Mouse (Mus musculus) heart, embryonic 15.5 days (tissue): ENCODE results near the gene Cadm3. TPM values are rescaled to one million over a fixed set of nuclear protein-coding genes. Genes with fewer than 3 reads are reported as not detected.
A peak's percentile ranks its signal among the peaks of the same experiment; 100 is the strongest.

ENCODE experiments used
- ATAC-seq: fragments of 200-750 bp; cut with Nextera tagmentation; replicated peaks from 2 replicates; pipeline ENCODE4 v1.8.0; 2017; ENCODE audit warnings: low read depth, moderate TSS enrichment; ENCODE audit not compliant: insufficient number of reproducible peaks, insufficient read depth, low FRiP score
- H3K27ac ChIP-seq: fragments of 300-500 bp; sonication (generic); 2 replicates; pipeline ENCODE4 v1.5.1; 2015; ENCODE audit warnings: mild to moderate bottlenecking, inconsistent platforms
- H3K27me3 ChIP-seq: fragments of 300-500 bp; sonication (generic); 2 replicates; pipeline ENCODE4 v1.6.1; 2015; ENCODE audit warnings: inconsistent platforms
- H3K36me3 ChIP-seq: fragments of 300-500 bp; sonication (generic); 2 replicates; pipeline ENCODE4 v1.6.1; 2015; ENCODE audit warnings: mild to moderate bottlenecking, inconsistent platforms
- H3K4me1 ChIP-seq: fragments of 300-500 bp; sonication (generic); replicated peaks from 2 replicates; pipeline ENCODE4 v1.6.1; 2015; ENCODE audit warnings: inconsistent platforms
- H3K4me2 ChIP-seq: fragments of 300-500 bp; sonication (generic); 2 replicates; pipeline ENCODE4 v1.6.1; 2015; ENCODE audit warnings: inconsistent platforms, mild to moderate bottlenecking, moderate library complexity
- H3K4me3 ChIP-seq: fragments of 300-500 bp; sonication (generic); 2 replicates; pipeline ENCODE4 v1.5.1; 2015; ENCODE audit warnings: mild to moderate bottlenecking, inconsistent platforms
- H3K9ac ChIP-seq: fragments of 300-500 bp; sonication (generic); 2 replicates; pipeline ENCODE4 v1.6.1; 2015; ENCODE audit warnings: mild to moderate bottlenecking, inconsistent platforms
- H3K9me3 ChIP-seq: fragments of 300-500 bp; sonication (generic); replicated peaks from 2 replicates; pipeline ENCODE4 v1.6.1; 2016; ENCODE audit warnings: inconsistent platforms
- WGBS: fragments of 180-500 bp; shearing (Covaris S2); methylation state at CpG from one replicate; pipeline ENCODE4 v1.1.7; 2015; ENCODE audit warnings: mixed read lengths; 5-methylcytosine and 5-hydroxymethylcytosine counted together
- polyA plus RNA-seq: library from polyadenylated mRNA; unstranded; fragments of >200 nt; fragmentation: Nextera tagmentation; extraction: Ambion mirVana; gene quantifications from 2 replicates; pipeline ENCODE4 v1.2.1, GENCODE M21; 2015

Gene Cadm3
- polyA plus RNA-seq, 1 experiment from 2014 or later, result 0.25 TPM

DNA sequence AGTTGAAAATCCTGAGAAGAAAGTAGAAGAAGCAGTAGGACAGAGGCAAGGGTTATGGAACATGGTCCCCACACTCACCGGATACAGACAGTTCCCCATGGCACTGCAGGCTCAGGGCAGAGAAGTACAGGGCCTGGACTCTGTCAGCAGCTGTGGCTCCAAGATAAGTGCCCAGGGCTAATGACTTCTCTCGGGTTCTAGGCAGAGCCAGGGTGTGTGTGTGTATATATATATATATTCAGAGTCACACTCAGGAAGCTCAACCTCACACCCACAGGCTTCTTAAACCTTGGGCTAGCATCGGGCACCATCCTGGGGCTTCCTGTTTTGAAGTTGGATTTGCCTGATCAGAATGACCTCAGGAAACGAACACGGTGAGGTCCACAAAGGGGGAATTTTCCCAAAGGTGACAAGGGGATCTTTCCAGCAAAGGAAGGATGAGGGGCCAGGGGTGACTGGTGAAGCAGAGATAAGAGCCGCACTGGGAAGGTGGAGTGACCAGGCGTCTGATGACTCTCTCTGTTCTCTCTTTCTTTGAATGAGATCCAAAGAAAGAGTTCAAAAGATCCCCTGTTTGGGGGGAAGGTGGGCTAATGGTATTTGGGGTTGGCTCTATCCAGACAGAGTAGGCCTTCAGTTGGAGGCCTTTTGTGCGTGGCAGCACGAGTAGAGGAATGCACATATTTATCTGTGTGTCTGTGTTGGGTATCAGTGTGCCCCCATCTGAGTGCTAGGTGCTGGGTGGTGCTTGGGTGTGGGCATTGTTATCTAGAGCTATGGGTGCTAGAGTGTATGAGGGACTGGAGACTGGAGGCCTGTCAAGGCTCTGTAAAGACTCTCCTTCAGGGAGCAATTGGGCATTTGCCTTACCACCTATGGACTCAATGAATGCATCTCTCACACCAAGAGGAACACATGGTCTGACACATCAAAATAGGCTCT is 33.9 kb downstream of the Cadm3 start, which contains the start of gene Ackr1:
TSS of gene Ackr1 (minus strand) at position 439 of the 942 bp plus-strand sequence.
- no peak within 1 kb of the TSS for H3K9ac ChIP-seq
- H3K4me3 ChIP-seq, result no peak within 1 kb of the TSS
- H3K27me3 ChIP-seq, result no peaks in the 10 kb centered on the region
- ATAC-seq, result peak; percentile 34; the same call in 1 of the 2 replicates
- H3K9me3 ChIP-seq, result no peaks in the 10 kb centered on the region
- WGBS, result 39% methylated on average over 9 of the region's 9 CpGs
- no peak within 1 kb of the TSS for H3K4me2 ChIP-seq
- H3K27ac ChIP-seq, result no peak within 1 kb of the TSS
- H3K36me3 ChIP-seq, result no peaks in the 10 kb centered on the region
- peaks cover 5% of the 10 kb centered on the region for H3K4me1 ChIP-seq

- H3K9ac ChIP-seq, result no peak overlapping the region
- H3K4me1 ChIP-seq, result peaks cover 5% of the 10 kb centered on the region
- H3K4me2 ChIP-seq, result no peak overlapping the region
- no peaks in the 10 kb centered on the region for H3K36me3 ChIP-seq
- no peak overlapping the region for H3K4me3 ChIP-seq
- H3K27ac ChIP-seq, result no peak overlapping the region
- H3K9me3 ChIP-seq, result no peaks in the 10 kb centered on the region
- no peaks in the 10 kb centered on the region for H3K27me3 ChIP-seq
- no peak for ATAC-seq
- WGBS, result 81% methylated on average over 5 of the region's 5 CpGs
Observed at GRCm38 (mm10) chr1:173332418-173332817, 35.1 kb downstream of the Cadm3 start.

DNA sequence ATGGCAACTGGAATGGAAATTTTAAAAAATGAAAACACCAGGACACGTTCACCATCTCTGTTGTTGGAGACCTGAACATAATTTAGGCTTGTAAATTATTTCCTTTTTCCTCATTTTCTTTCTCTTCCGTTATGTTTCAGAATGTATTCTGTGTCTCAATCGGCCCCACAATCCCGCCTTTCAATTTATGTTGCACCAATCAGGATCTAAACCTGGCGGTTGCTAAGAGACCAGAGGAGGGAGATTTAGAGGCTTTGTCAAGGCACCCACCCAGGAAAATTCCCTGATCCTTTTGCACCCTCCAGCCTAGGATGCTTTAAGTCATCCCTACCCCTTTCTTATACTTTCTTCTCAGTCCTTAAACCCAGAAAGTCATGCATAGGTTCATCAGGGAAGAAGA is 37.8 kb downstream of the Cadm3 start:
- H3K4me2 ChIP-seq, result no peak overlapping the region
- WGBS, result 72% methylated on average over 5 of the region's 5 CpGs
- no peak overlapping the region for H3K4me3 ChIP-seq
- ATAC-seq, result no peak
- no peaks in the 10 kb centered on the region for H3K9me3 ChIP-seq
- no peak overlapping the region for H3K27ac ChIP-seq
- H3K4me1 ChIP-seq, result peaks cover 5% of the 10 kb centered on the region
- H3K36me3 ChIP-seq, result no peaks in the 10 kb centered on the region
- H3K9ac ChIP-seq, result no peak overlapping the region
- H3K27me3 ChIP-seq, result no peaks in the 10 kb centered on the region

- Histone ChIP-seq H3K4me1 (peaks cover 5% of the 10 kb centered on the region), H3K36me3 (no peaks in the 10 kb centered on the region), H3K9ac (no peak overlapping the region), H3K4me3 (no peak overlapping the region), H3K4me2 (no peak overlapping the region), H3K27me3 (no peaks in the 10 kb centered on the region), H3K27ac (no peak overlapping the region), H3K9me3 (no peaks in the 10 kb centered on the region)
- WGBS, result 9% methylated on average over 4 of the region's 4 CpGs
- ATAC-seq, result peak; percentile 45; the same call in 1 of the 2 replicates
Observed at GRCm38 (mm10) chr1:173329185-173329584, 38.3 kb downstream of the Cadm3 start.

DNA sequence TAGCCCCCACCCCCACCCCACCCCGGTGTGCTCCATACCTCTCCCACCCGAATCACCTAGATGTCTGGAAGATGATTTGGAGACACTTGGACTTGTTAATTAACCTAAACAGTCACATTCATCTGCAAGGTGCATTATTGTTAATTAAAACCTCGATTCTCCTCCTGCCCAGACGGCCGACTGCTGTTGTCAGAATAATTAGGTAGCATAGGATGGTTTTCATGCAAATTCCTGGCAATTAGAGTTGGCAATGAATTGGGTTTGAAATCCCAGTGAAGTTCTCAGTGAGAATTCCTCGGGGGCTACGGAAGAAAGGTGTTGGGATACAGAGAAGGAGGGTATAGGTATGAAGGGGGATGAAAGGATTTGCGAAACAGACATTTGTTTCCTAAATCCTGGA is 39.0 kb downstream of the Cadm3 start:
- no peak for ATAC-seq
- H3K4me3 ChIP-seq, result no peak overlapping the region
- H3K9ac ChIP-seq, result no peak overlapping the region
- H3K9me3 ChIP-seq, result no peaks in the 10 kb centered on the region
- WGBS, result 71% methylated on average over 8 of the region's 8 CpGs
- H3K27me3 ChIP-seq, result no peaks in the 10 kb centered on the region
- no peaks in the 10 kb centered on the region for H3K36me3 ChIP-seq
- no peak overlapping the region for H3K27ac ChIP-seq
- no peak overlapping the region for H3K4me2 ChIP-seq
- H3K4me1 ChIP-seq, result peaks cover 5% of the 10 kb centered on the region

- H3K4me1 ChIP-seq, result peaks cover 5% of the 10 kb centered on the region
- no peaks in the 10 kb centered on the region for H3K36me3 ChIP-seq
- no peaks in the 10 kb centered on the region for H3K9me3 ChIP-seq
- ATAC-seq, result no peak
- H3K27ac ChIP-seq, result no peak overlapping the region
- H3K27me3 ChIP-seq, result no peaks in the 10 kb centered on the region
- H3K4me2 ChIP-seq, result no peak overlapping the region
- H3K4me3 ChIP-seq, result no peak overlapping the region
- whole genome bisulfite sequencing, result 66% methylated on average over 1 of the region's 1 CpGs
- H3K9ac ChIP-seq, result no peak overlapping the region
Observed at GRCm38 (mm10) chr1:173326552-173326951, 40.9 kb downstream of the Cadm3 start.

DNA sequence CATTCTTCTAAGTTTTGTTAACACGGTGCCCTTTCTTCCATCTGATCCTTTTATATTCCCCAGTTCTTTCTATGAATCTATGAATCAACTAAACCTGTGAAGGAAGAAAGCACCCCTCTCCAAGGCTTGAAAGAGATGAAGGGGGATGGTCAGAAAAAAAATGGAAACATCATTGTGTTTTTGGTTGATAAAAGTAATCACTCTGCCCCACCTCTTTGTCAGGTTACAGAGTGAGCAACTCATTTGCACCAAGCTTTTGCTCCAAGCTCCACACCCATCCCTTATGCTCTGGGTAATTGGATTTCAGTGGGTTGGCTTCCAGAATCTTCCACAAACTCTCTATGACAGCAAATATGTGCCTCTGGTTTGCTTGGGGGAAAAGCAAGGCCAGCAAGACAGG is 42.1 kb downstream of the Cadm3 start:
- H3K4me1 ChIP-seq, result peaks cover 5% of the 10 kb centered on the region
- no peak overlapping the region for H3K27ac ChIP-seq
- no peak overlapping the region for H3K9ac ChIP-seq
- H3K4me2 ChIP-seq, result no peak overlapping the region
- no peak overlapping the region for H3K4me3 ChIP-seq
- no peaks in the 10 kb centered on the region for H3K27me3 ChIP-seq
- 84% methylated on average over 1 of the region's 1 CpGs for WGBS
- no peak for ATAC-seq
- H3K9me3 ChIP-seq, result no peaks in the 10 kb centered on the region
- H3K36me3 ChIP-seq, result no peaks in the 10 kb centered on the region

DNA sequence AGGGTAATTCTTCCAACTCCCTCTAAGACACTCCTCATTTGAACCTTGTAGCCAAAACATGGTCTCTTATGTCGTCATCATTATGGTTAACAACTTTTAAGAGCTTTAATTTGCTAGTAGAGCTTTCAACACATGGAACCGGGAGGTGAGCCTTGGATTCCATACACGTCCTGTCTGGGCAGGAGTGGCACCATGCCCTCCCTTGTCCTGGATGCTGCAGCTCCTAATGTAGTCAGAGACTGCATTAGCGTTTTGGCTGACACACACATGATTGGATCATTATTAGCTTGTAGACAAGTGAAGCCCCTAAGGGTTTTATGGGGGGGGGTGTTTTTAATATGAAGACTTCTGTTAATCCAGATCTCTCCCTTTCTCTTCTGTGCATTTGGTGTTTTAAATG is 42.5 kb downstream of the Cadm3 start:
- no peak overlapping the region for H3K4me3 ChIP-seq
- WGBS, result 57% methylated on average over 4 of the region's 4 CpGs
- H3K4me2 ChIP-seq, result no peak overlapping the region
- H3K36me3 ChIP-seq, result no peaks in the 10 kb centered on the region
- H3K9me3 ChIP-seq, result no peaks in the 10 kb centered on the region
- H3K27me3 ChIP-seq, result no peaks in the 10 kb centered on the region
- H3K4me1 ChIP-seq, result peaks cover 5% of the 10 kb centered on the region
- H3K9ac ChIP-seq, result no peak overlapping the region
- H3K27ac ChIP-seq, result no peak overlapping the region
- ATAC-seq, result no peak

- H3K4me2 ChIP-seq, result no peak overlapping the region
- 28% methylated on average over 5 of the region's 5 CpGs for WGBS
- H3K9ac ChIP-seq, result no peak overlapping the region
- no peaks in the 10 kb centered on the region for H3K27me3 ChIP-seq
- no peak overlapping the region for H3K4me3 ChIP-seq
- no peak for ATAC-seq
- no peak overlapping the region for H3K27ac ChIP-seq
- peaks cover 2% of the 10 kb centered on the region for H3K4me1 ChIP-seq
- no peaks in the 10 kb centered on the region for H3K9me3 ChIP-seq
- no peaks in the 10 kb centered on the region for H3K36me3 ChIP-seq
Observed at GRCm38 (mm10) chr1:173323839-173324585, 43.5 kb downstream of the Cadm3 start.

DNA sequence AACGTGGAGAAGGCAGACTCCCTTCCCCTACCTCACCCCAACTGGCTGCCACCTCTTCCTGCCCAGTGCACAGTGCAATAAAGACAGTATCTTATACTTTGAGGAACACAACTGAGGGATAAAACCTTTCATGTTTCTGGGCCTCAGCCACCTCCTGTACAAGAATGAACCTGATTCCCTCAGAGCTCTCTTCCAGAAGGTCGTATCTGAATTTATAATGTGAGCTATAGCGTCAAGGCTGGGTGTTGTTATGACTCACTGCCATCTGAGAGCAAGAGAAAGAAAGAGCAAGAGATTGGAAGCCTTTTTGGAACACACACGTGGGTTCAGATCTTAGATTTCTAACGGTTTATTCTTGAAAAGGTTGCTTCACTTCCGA is 45.3 kb downstream of the Cadm3 start:
- H3K9ac ChIP-seq, result no peak overlapping the region
- no peak for ATAC-seq
- WGBS, result 62% methylated on average over 6 of the region's 6 CpGs

DNA sequence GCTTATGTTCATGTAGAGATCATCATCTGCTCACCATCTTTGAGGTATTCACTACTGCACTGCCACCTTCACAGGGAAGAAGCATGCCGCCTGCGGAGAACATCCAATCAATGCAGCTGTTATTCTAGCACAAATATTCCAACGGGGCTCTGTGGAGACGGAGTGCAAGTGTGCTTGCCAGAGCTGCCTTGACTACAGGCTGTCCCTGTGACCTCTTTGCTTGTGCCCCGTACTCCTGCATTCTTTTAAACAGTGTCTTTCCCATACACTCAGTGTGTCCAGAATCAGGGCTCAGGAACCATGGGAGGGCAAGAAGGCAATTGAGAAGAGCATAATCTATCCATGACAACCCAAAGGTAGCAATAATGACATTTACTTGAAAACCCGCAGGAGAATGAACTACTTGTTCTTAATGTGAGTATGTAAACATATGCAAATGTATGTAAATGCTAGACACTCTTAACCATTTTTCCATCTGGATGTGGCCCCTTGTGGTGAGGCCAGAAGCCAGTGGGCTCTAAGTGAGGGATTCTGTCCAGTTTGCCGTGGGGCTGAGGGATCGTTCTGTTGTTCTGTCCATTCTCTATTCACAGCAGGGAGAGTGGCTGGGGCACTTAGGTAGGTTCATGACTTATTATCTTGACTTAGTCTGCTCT is 45.8 kb downstream of the Cadm3 start:
- 73% methylated on average over 8 of the region's 8 CpGs for WGBS
- no peak for ATAC-seq
- no peaks in the 10 kb centered on the region for H3K27me3 ChIP-seq
- H3K27ac ChIP-seq, result no peak overlapping the region
- H3K4me3 ChIP-seq, result no peak overlapping the region
- no peaks in the 10 kb centered on the region for H3K9me3 ChIP-seq
- no peak overlapping the region for H3K9ac ChIP-seq
- no peaks in the 10 kb centered on the region for H3K36me3 ChIP-seq
- H3K4me1 ChIP-seq, result no peaks in the 10 kb centered on the region
- no peak overlapping the region for H3K4me2 ChIP-seq

More for the DNA sequence above, 45.3 kb downstream of the Cadm3 start:
- Histone ChIP-seq H3K4me1 (no peaks in the 10 kb centered on the region), H3K36me3 (no peaks in the 10 kb centered on the region), H3K4me2 (no peak overlapping the region), H3K9me3 (no peaks in the 10 kb centered on the region), H3K27ac (no peak overlapping the region), H3K27me3 (no peaks in the 10 kb centered on the region), H3K4me3 (no peak overlapping the region)
